Mouse (Mus musculus) stomach, postnatal 0 days (tissue): Measurements from ENCODE around the gene St5.

Source experiments
- CTCF ChIP-seq: IDR thresholded peaks from 2 replicates; pipeline ENCODE4 v1.5.1; 2016; ENCODE audit warnings: antibody characterized with exemption, low read depth, mild to moderate bottlenecking, moderate library complexity
- EP300 ChIP-seq: optimal IDR thresholded peaks from 2 replicates; pipeline ENCODE3; 2016; ENCODE audit warnings: antibody characterized with exemption

GRCm38 (mm10) chr7:109546726-109547125 is 156.7 kb downstream of the St5 start:
- TF ChIP-seq EP300 (no peak), CTCF (no peak)
